Mouse (Mus musculus): ENCODE results near the gene Zfr2.
"Not testable (repeated sequence)": the region's sequence is repeated elsewhere in the genome, so short reads cannot be mapped to it uniquely, and the experiment has no call there.

Zfr2 gene

DNA sequence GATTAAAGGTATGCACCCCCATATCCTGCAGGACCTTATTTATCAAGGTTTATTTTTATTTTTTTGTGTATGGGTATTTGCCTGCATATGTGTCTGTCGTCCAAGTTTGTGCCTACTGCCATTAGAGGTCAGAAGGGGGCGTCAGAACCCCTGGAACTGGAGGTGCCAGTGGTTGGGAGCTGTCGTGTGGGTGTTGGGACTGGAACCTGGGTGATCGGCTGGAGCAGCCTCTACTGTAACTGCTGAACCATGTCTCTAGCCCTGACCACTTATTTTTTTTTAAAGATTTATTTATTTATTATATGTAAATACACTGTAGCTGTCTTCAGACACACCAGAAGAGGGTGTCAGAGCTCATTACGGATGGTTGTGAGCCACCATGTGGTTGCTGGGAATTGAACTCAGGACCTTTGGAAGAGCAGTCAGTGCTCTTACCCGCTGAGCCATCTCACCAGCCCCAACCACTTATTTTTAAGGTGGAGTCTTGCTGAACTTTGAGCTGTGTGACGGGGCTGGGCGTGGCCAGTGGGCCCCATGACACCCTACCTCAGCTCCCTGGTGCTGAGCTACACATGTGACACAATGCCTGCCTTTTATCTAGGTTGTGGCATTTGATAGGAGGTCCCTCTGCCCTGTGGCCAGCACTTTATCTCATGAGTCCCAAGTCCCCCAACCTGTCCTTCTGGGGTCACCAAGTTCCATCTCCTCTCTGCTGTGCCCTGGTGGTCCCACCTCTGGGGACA lies 29.8 kb upstream of the Zfr2 start:
- peak; percentile 4 for DNase-seq (ENCODE audit: low spot score)

DNA sequence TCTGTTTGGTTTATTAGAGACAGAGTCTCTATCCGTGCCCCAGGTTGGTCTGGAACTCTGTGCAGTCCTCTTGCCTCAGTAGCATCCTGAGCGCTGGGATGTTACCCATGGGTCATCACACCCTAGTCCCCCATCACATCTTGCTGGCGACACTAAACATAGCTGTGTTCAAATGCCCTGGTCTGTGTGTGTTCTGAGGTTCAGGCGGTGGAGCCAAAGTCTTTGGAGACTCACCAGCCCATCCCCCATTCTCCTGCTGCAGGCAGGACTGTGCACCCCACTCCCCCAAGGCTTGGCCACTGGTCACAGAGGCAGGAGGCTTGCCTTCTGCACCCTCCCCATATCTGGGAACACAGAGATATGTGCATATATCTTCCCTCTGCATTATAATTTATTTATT lies 28.8 kb upstream of the Zfr2 start:
- DNase-seq (ENCODE audit: low spot score): no peak

DNA sequence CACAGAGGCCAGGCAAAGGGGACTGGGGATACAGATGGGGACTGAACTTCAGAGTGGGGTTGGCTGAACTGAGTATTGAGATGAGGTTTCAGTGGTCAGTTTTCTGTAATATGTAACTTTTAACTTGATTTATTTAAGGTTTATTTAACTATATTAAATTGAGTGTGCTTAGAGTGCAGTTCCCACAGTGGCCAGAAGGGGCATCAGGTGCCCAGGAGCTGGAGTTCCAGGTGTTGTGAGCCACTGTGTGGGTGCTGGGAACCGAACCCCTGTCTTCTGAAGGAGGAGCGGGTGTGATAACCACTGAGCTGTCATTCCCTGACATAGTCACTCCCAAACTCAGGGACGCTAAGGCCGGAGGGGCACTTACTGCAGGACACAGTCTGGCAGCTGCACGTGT lies 22.8 kb upstream of the Zfr2 start:
- peak; percentile 6 for DNase-seq (ENCODE audit: low spot score)

DNA sequence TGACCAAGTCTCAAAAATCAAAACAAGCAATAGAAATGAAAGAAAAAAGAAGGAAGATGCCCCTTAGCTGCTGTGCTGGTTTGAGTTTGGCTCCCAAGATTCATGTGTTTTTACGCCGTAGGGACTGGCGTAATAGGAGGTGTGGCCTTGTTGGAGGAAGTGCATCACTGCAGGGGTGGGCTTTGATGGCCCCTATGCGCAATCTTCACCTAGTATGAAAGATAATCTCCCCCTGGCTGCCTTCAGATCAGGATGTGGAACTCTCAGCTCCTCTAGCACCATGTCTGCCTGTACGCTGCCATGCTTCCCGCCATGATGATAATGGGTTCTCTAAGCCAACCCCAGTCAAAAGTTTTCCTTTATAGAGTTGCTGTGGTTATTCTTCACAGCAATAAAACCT lies 16.7 kb upstream of the Zfr2 start:
- DNase-seq (ENCODE audit: low spot score): no peak

DNA sequence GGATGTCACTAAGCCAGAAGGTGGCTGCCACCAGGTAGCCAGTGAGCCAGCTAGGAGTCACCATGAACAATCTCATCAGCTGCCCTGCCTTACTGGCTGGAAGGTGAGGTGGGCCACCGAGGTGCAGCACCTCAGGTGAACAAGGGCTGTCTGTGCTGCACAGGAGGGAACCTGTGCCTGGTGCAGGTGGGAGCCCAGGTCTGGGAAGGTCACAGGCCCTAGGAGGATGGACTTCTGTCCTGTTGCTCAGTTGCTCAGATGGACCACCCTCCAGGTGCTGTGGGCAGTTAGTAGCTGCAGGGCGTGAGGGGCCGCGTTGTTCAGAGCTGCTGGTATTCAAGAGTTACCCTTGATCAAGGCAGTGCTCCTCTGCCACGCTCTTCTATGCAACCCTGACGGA lies 16.1 kb upstream of the Zfr2 start:
- DNase-seq (ENCODE audit: low spot score): no peak

DNA sequence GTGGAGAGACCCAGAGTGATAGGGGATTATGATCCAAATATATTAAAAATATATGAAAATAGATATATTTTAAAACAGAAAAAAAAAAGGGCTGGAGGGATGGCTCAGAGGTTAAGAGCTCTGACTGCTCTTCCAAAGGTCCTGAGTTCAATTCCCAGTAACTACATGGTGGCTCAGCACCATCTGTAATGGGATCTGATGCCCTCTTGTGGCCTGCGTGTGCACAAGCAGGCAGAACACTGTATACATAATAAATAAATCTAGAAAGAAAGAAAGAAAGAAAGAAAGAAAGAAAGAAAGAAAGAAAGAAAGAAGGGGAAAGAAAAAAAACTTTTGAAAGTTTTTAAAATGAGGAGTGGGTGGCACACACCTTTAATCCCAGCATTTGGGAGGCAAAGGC lies 15.7 kb upstream of the Zfr2 start:
- not testable (repeated sequence) for DNase-seq (ENCODE audit: low spot score)

DNA sequence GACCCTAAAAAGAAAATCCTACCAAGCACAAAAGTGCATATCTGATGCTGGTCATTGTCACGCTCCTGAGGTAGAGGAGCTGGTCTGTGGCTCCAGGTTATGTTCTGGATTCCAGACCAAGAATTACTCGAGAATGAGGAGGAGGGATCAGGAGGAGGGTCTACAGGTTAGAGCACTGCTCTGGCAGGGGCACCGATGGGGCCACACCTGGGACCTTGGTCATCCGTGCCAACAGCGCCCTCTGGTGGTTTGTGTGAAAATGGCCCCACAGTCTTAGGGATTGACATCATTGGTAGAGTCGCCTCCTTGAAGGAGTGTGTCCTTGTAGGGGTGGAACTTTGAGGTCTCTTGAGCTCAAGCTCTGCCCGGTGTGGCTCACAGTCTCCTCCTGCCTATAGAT lies 15.0 kb upstream of the Zfr2 start:
- no peak for DNase-seq (ENCODE audit: low spot score)

DNA sequence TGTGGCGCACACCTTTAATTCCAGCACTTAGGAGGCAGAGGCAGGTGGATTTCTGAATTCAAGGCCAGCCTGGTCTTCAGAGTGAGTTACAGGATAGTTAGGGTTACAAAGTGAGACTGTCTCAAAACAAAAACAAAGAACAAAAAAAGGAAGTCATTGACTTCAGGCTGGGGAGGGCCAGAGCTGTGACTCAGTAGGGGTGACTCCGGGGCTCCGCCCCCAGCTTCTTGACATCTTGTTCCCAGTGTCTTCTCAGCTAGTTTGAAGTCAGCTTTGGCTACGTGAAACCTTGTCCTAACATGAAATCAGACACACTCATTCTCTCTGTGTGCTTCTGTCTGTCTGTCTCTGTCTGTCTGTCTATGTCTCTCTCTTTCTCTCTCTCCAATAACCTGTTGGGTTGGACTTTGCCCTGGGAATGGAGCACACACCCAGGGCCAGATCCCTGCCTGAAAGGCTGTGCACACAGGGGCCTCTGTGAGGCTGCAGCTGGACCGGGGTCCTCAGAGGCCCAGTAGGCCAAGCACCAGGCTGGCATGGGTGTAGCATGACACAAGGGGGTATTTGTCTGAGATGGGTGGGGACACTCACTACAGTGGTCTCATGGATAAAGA lies 11.4 kb upstream of the Zfr2 start:
- DNase-seq (ENCODE audit: low spot score): no peak

DNA sequence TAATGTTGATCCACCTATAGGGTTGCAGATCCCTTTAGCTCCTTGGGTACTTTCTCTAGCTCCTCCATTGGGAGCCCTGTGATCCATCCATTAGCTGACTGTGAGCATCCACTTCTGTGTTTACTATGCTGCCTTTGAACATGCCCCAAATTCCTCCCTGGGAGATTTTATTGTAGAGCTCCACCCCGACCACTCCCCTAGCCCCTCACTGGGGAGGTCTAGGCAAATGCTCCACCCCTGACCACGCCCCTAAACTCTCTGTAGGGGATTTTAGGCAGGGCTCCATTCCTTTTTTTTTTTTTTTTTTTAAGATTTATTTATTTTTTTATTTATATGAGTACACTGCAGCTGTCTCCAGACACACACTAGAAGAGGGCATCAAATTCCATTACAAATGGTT lies 9.2 kb upstream of the Zfr2 start:
- not testable (repeated sequence) for DNase-seq (ENCODE audit: low spot score)

DNA sequence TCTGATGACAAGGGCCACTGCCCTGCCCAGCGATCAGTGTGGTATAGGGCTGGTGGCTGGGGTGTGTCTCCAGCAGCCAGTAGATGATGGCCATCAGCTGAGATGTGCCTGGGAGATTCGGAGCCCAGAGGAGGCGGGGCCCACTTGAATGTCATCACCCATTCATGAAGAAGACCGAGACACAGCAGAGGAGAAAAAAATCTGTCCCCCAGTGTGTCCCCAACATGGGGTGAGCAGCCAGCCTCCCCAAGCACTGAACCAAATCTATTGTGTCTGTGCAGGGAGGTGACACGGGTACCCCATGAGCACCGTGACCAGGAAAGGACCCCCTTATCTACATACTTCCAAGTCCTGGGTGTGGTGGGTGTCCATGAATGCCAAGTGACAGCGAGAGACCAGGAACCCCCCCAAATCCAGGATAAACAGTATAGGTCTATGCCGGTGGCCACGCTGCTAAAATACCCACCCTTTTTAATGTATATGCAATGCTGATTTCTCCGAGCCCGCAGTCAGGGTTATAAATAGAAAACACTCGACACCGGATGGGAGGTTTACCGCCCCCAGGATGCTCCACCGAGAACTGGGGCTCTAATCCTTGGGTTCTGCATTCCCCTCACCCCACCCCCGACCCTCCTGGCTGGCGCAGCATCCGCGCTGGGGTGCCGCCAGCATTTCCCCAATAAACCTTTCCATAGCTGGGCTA lies 3.1 kb upstream of the Zfr2 start:
- DNase-seq (ENCODE audit: low spot score): peak; percentile 39

DNA sequence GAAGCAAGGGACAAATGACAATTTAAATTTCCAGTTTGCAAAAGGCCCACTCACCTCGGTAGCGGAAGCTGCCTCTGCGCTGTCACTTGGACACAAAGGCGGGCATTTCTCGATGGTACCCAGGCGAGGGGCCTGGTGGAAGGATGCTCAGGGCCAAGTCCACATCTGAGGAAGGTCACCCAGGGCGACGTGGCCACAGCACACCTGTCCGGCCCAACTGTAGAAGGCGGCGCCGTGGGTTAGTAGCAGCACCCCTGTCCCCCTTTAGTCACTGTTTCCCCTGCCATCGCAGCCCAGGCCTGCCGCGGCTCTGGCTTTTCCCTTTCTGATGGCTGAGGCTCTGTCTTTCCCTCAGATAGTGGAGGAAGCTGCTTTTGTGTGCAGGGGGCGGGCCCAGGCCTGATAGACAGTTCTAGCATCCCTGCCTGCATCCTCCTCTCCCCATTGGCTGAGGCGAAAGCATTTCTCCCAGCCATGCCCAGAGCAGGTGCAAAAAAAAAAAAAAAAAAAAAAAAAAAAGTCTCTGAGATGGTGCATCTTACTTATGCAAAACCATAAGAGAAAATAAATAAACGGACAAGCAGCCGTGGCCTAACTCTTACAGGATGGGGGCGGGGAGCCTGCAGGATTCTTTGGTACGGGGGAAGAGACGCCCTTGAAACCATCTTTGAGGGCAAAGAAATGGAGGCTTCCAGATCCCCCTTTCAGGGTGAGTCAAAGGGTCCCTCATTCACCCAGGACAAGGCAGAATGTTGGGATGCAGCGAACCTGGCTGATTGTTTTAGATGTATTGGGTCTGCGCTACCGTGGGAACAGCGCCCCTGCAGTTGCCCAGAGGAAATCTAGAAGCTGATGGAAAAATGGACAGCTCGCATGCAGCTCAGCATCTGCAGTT lies 2.3 kb upstream of the Zfr2 start, which contains the start of gene Atcay:
Gene Atcay, minus strand, starts transcription at position 396 of the 895 bp plus-strand sequence.
- peak; percentile 83 for DNase-seq (ENCODE audit: low spot score)

DNA sequence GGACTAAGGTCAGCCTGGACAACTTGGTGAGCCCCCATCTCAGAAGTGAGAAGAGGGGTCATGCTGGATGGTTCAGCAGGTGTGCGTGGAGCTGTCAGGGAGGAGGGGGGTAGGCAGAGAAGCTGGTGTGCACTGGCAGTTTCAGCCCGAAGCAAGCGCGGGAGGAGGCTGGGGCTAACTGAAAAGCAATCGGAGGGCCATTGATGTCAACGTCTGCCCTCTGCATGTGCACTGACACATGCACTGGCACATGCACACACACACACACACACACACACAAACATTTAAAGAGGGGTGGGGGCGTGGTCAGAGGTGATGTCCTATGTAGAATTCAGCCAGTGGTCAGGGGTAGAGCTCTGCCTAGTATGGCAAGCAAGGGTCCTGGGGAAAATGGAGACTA lies 1.5 kb upstream of the Zfr2 start:
- DNase-seq (ENCODE audit: low spot score): peak; percentile 10

DNA sequence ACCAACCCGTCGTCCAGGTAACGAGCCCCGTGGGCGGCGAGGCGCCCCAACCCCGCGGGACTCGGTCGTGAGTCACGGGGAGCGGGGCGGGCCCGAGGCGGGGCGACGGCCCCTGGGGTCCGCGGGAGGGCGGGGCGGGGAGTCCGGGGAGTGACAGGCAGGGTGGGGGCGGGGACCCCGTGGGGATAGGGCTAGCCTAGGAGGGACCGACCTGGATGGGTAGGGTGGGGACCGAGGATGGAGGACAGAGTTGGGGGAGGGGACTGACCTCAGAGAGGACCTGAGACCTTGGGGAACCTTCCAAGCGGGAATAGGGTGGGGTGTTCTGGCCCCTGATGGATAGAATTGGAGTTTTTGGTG lies 251 bp downstream of the Zfr2 start:
- DNase-seq (ENCODE audit: low spot score): no peak

DNA sequence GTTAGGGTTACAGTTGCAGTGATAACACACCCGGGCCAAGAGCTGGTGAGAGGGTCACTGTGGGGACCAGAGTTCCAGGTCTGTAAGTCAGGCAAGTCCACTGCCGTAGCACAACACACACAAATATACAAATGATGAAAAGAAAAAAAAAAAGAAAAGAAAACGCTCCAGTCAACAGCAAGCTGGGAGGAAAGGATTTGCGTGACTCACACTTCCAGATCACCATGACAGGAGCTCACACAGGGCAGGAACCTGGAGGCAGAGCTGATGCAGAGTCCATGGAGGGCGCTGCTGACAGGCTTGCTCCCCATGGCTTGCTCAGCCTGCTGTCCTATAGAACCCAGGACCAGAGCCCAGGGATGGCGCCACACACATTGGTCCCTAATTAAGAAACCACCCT lies 1.3 kb downstream of the Zfr2 start:
- DNase-seq (ENCODE audit: low spot score): peak; percentile 7

DNA sequence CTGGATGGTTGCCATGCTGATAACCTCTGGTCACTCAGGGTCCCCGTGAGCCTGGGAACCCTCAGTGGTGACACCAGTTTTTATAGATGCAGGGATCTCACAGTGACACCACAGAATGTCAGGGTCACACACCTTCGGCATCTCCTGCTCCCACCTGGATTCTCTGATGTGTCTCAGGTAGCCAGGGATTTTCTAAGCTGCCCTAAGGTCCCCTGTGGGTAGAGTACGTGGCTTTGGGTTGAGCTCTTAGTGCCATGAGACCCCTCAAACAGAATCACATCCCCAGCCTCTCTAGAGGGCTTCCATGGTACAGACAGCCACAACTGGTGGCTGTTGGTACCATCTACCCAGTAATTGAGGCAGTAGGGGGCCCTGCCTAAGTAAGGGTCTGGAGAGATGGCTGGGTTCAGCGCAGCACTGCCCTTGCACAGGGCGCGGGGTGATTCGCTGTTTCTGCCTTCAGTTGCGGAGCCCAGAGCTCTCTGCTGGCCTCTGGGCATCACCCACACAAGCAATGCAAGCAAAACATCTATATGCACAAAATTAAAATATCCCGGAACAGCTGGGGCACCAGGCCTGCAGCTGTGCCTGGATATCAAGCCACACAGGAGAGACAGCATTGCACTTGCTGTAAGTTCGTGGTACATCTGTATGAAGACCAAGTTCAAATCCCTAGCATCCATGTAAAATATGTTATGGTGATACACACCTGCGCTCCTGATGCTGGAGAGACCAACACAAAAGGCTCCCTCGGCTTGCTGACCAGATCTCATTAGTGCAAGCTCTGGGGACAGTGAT lies 3.7 kb downstream of the Zfr2 start:
- no peak for DNase-seq (ENCODE audit: low spot score)

DNA sequence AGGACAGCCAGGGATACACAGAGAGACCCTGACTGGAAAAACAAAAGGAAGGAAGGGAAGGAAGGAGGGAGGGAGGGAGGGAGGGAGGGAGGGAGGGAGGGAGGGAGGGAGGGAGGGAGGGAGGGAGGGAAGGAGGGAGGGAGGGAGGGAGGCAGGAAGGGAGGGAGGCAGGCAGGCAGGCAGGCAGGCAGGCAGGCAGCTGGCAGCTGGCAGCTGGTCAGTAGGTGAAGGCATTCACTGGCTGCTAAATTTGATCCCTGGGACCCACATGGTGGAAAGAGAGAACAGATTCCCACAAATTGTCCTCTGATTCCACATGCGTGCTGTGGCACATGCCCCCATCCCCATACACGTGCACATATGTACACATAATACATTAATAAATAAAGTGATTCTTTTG lies 5.7 kb downstream of the Zfr2 start:
- DNase-seq (ENCODE audit: low spot score): no peak

DNA sequence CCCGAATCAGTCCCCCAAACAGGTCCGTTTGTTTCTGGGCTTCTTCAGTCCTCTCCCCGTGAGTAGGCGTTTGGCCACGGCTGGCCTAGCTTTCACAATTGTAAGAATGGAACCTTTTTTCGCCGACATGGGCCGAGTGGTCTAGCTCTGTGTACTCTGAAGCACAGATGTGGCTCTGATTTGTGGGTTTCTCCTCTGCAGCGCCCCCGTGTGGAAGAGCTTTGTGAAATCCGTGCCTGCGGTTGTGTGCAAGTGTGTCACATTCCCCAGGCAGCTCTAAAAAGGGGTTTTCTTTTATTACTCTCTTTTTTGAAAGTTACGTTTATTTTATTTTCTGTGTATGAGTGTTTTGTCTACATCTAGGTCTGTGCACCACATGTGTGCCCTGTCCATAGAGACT lies 7.9 kb downstream of the Zfr2 start:
- peak; percentile 78 for DNase-seq (ENCODE audit: low spot score)

DNA sequence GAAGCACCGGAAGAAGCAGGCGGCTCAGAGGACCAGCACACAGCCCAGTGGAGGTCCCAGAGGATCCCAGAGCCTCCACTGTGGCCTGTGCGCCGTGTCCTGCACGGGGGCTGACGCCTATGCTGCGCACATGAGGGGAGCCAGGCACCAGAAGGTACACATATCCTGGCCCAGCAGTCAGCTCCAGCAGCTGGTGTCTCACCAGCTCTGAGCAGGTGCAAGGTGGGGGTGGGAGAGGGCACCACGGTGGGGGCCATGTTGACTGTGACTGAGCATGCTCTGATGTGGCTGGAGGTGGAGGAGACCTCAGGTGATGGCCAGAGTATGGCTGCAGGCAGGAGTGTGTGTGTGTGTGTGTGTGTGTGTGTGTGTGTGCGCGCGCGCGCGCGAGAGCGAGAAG lies 9.1 kb downstream of the Zfr2 start:
- DNase-seq (ENCODE audit: low spot score): no peak

DNA sequence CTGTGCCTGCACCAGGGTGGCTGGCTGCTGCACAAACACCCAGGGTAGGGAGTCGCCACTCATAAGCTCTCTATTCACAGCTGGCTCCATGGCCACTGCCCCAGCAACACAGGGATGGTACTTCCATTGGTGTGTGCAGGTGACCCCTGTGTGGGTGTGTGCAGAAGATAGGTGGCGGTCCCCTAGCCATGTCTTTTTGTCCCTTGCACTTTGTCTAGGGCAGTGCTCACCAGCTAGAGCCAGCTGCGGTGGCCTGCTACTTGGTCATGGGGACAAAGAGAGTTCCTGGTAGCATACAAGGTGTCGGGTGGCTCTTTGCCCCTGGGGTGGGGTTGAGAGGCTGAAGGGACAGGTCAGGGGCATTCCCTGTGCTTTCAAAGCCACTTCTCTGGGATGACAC lies 11.2 kb downstream of the Zfr2 start:
- no peak for DNase-seq (ENCODE audit: low spot score)

DNA sequence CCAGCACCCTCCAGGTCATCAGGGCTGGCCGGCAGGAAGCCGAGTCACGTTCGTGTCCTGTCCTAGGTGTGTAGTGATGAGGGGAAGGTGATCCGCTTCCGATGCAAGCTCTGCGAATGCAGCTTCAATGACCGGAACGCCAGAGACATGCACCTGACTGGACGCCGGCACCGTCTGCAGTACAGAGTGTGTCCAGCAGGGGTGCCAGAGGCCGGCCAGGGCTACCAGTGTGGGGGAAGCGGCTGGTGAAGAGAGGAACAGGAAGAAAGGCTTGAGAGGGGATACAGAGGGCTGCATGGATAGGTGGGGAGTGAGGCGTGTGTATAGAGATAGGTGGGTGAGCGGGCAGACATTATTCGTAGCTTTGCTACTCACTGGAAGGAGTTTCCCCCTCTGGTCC lies 11.6 kb downstream of the Zfr2 start:
- peak; percentile 78 for DNase-seq (ENCODE audit: low spot score)

DNA sequence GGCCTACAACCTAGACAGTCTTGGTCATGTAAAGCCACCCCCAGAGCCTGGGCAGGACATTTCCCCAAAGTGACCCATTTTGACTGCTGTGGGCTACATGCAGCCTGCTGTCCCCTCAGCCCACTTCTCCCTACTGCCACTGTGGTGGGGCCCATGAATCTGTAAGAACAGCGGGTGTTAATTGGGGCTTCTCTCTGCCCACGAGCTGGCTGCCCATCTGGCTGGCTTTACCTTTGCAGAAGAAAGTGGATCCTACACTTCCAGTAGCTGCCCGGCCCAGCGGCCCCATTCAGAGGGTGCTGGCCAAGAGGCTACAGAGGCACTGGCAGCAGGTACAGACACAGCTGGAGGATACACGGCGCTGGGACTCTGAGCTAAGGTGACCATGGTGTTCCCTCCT lies 12.2 kb downstream of the Zfr2 start:
- no peak for DNase-seq (ENCODE audit: low spot score)

DNA sequence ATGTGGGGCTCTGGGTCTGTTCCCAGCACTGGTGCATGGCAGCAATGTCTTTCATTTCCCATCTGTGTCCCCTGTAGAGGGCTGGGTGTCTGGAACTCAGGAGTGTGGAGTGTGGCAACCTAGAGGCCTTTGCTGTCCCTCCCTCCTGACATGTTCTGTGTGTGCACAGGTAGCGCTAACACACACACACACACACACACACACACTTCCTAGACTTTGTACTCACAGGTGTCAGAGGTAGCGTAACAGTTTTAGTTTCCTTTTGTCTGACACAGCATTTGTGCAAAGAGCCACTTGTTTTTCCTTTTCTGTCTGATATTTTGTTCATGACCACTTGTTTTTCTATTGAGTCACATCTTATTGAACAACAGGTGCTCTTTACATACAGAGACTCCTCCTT lies 14.8 kb downstream of the Zfr2 start:
- no peak for DNase-seq (ENCODE audit: low spot score)

Measured in layer of hippocampus, adult 11-12 months (tissue).